Mouse (Mus musculus) erythroblast, embryonic 14.5 days (primary cell): ENCODE data around the gene Scimp.

ENCODE experiments used
- GATA1 ChIP-seq: IDR thresholded peaks from 2 replicates; pipeline ENCODE4 v1.6.1; 2012; ENCODE audit warnings: low read length, inconsistent platforms, mixed read lengths
- TAL1 ChIP-seq: IDR thresholded peaks from 3 replicates; pipeline ENCODE4 v1.6.1; 2012; ENCODE audit warnings: low read length, inconsistent platforms, mixed read lengths

- TF ChIP-seq GATA1 = no peak
- no peak for TF ChIP-seq TAL1
Observed at GRCm38 (mm10) chr11:70752337-70753017, 59.9 kb downstream of the Scimp start.
